ENCODE assay signal across 8 mouse cellular contexts in genomic region chr10:119065974-119066373, GRCm38 (mm10).
DNase-seq lines count a peak whose midpoint lies in the region; TF ChIP-seq lines count a peak whose summit lies in the region.

No protein-coding gene starts in this region.

- no peak for TF ChIP-seq EP300 in CH12.LX (IDR thresholded peaks at IDR 0.05; ENCODE audit: low read length)

- TF ChIP-seq RAD21 in CH12.LX (IDR thresholded peaks at IDR 0.05; ENCODE audit: low read depth, low read length): no peak; the same call in none of the 2 replicates

- H3K4me2 ChIP-seq in CH12.LX (ENCODE audit: insufficient read depth, low read depth, poor library complexity, severe bottlenecking): no peak overlapping the region

- in situ Hi-C loops in CH12.LX (cut with MboI; ENCODE audit: low pct_ligation_motif_present, low pct_unique_long_range_greater_than_20kb, low sequenced_read_pairs): no loop called here

- H3K9ac ChIP-seq in CH12.LX (ENCODE audit: insufficient read depth, low read depth): no peak overlapping the region

- peak; percentile 83 for DNase-seq in 416B (ENCODE audit: low read depth)
- peak; percentile 72 for DNase-seq in CH12.LX (ENCODE audit: extremely low read depth)
- peak; percentile 57 for DNase-seq in c-Kit-positive CD71-positive TER-119-positive erythroid progenitor cells, embryonic 14.5 days (ENCODE audit: low spot score)
- DNase-seq in frontal cortex, postnatal 14 days (ENCODE audit: low spot score in 2 of 2): peak; percentile 45 to 59
- peak; percentile 67 for DNase-seq in kidney, postnatal 14 days
- DNase-seq in lung, postnatal 10 days: peak; percentile 82
- peak; percentile 73 to 75 for DNase-seq in right cerebral cortex, adult 2 months (ENCODE audit: low spot score in 2 of 2)
- no peak for DNase-seq in yolk sac, embryonic 10.5 days (ENCODE audit: low spot score)

- dilution Hi-C loops in CH12.LX (cut with MboI; ENCODE audit: extremely low pct_ligation_motif_present, extremely low pct_unique_long_range_greater_than_20kb, low sequenced_read_pairs): no loop called here

- TF ChIP-seq POLR2A in CH12.LX (IDR thresholded peaks at IDR 0.05; ENCODE audit: low read depth, low read length): no peak

- no peaks in the 10 kb centered on the region for H3K79me2 ChIP-seq in CH12.LX (replicated peaks; ENCODE audit: control insufficient read depth, extremely low read depth, insufficient read depth, poor library complexity, severe bottlenecking)

- no peaks in the 10 kb centered on the region for H3K9me3 ChIP-seq in CH12.LX (replicated peaks; ENCODE audit: low read length)

- H3K27me3 ChIP-seq in CH12.LX (replicated peaks): no peaks in the 10 kb centered on the region

- no peak overlapping the region for H3K4me3 ChIP-seq in CH12.LX (replicated peaks in 1 of 3; ENCODE audit: low read depth in 2 of 3, low read length in 2 of 3, poor library complexity in 1 of 3)

- H3K36me3 ChIP-seq in CH12.LX (replicated peaks in 1 of 2; ENCODE audit: control insufficient read depth in 1 of 2, insufficient read depth in 1 of 2, low read length in 1 of 2): no peaks in the 10 kb centered on the region

- H3K27ac ChIP-seq in CH12.LX (ENCODE audit: insufficient read depth, low read depth): no peak overlapping the region

- TF ChIP-seq CTCF in CH12.LX (conservative IDR thresholded peaks at IDR 0.05 in 1 of 2, IDR thresholded peaks at IDR 0.05 in 1 of 2; ENCODE audit: low read depth in 2 of 2, low read length in 2 of 2): peak; percentile 15 to 34; a peak in 2 of 4 replicates

- H3K4me1 ChIP-seq in CH12.LX (ENCODE audit: control insufficient read depth in 1 of 2, insufficient read depth in 2 of 2): no peaks in the 10 kb centered on the region

TF ChIP-seq in CH12.LX, 34 proteins besides CTCF, POLR2A, EP300 and RAD21:
- TF ChIP-seq ZNF384 (IDR thresholded peaks at IDR 0.05; ENCODE audit: low read depth, low read length) (peak; percentile 61), NRF1 (IDR thresholded peaks at IDR 0.05; ENCODE audit: low read depth, low read length) (no peak)
